Mouse (Mus musculus) kidney, adult 2 months (tissue): Measurements from ENCODE around the gene Nfatc3.

Experiments
- CTCF ChIP-seq: fragments of 200-500 bp; conservative IDR thresholded peaks from 2 replicates; pipeline ENCODE4 v1.5.1; 2011; ENCODE audit warnings: low read depth, mild to moderate bottlenecking, control low read depth, low read length, moderate library complexity, mixed read lengths; ENCODE audit not compliant: insufficient read depth, insufficient read length
- POLR2A ChIP-seq: fragments of 200-500 bp; IDR thresholded peaks from one replicate; pipeline ENCODE4 v1.6.1; 2011; ENCODE audit warnings: low read depth, low read length, control low read depth

- TF ChIP-seq CTCF (no peak), POLR2A (no peak)
Observed at GRCm38 (mm10) chr8:106072113-106072512, 13.5 kb downstream of the Nfatc3 start.
